Mouse (Mus musculus) kidney, postnatal 0 days (tissue): ENCODE results near the gene Dip2b. TPM values are rescaled to one million over a fixed set of nuclear protein-coding genes. Genes with fewer than 3 reads are reported as not detected.

Source experiments
- ATAC-seq: fragments of 200-750 bp; cut with Nextera tagmentation; replicated peaks from 2 replicates; pipeline ENCODE4 v1.8.0; 2017; ENCODE audit warnings: low read depth, moderate number of reproducible peaks, moderate TSS enrichment, moderate library complexity; ENCODE audit not compliant: low FRiP score
- DNase-seq: peaks from one replicate; pipeline ENCODE4 v3.0.0-alpha.2; 2016; ENCODE audit warnings: low spot score
- H3K27ac ChIP-seq: fragments of 300-500 bp; sonication (generic); 2 replicates; pipeline ENCODE4 v1.5.1; 2014; ENCODE audit warnings: mild to moderate bottlenecking
- H3K27me3 ChIP-seq: fragments of 300-500 bp; sonication (generic); 2 replicates; pipeline ENCODE4 v1.6.1; 2014; ENCODE audit warnings: low read length, mixed read lengths; ENCODE audit not compliant: insufficient read depth
- H3K36me3 ChIP-seq: fragments of 300-500 bp; sonication (generic); 2 replicates; pipeline ENCODE4 v1.6.1; 2014; ENCODE audit warnings: low read length, mixed read lengths; ENCODE audit not compliant: insufficient read depth
- H3K4me1 ChIP-seq: fragments of 300-500 bp; sonication (generic); replicated peaks from 2 replicates; pipeline ENCODE4 v1.6.1; 2014; ENCODE audit warnings: antibody characterized with exemption, low read length, mixed read lengths; ENCODE audit not compliant: insufficient read depth
- H3K4me2 ChIP-seq: fragments of 300-500 bp; sonication (generic); 2 replicates; pipeline ENCODE4 v1.6.1; 2014; ENCODE audit warnings: mild to moderate bottlenecking, low read length, moderate library complexity, mixed read lengths
- H3K4me3 ChIP-seq: fragments of 300-500 bp; sonication (generic); replicated peaks from 2 replicates; pipeline ENCODE4 v1.5.1; 2014; ENCODE audit warnings: low read depth, low read length
- H3K9ac ChIP-seq: fragments of 300-500 bp; sonication (generic); 2 replicates; pipeline ENCODE4 v1.6.1; 2014; ENCODE audit warnings: low read depth, low read length
- H3K9me3 ChIP-seq: fragments of 300-500 bp; sonication (generic); replicated peaks from 2 replicates; pipeline ENCODE4 v1.6.1; 2016; ENCODE audit warnings: low read length, inconsistent platforms, mixed read lengths
- CTCF ChIP-seq: IDR thresholded peaks from 2 replicates; pipeline ENCODE4 v1.5.1; 2016; ENCODE audit warnings: antibody characterized with exemption, low read depth, mild to moderate bottlenecking, moderate library complexity
- WGBS: fragments of 180-500 bp; shearing (Covaris S2); extraction: QIAGEN DNeasy Blood & Tissue Kit; methylation state at CpG from one replicate; pipeline ENCODE4 v1.1.7; 2014; 5-methylcytosine and 5-hydroxymethylcytosine counted together
- polyA plus RNA-seq: library from polyadenylated mRNA; unstranded; fragments of >200 nt; fragmentation: Nextera tagmentation; extraction: Ambion mirVana; gene quantifications from 2 replicates; pipeline ENCODE4 v1.2.1, GENCODE M21; 2015

The Dip2b gene
- polyA plus RNA-seq, 1 experiment from 2014 or later, result 4.9 TPM

DNA sequence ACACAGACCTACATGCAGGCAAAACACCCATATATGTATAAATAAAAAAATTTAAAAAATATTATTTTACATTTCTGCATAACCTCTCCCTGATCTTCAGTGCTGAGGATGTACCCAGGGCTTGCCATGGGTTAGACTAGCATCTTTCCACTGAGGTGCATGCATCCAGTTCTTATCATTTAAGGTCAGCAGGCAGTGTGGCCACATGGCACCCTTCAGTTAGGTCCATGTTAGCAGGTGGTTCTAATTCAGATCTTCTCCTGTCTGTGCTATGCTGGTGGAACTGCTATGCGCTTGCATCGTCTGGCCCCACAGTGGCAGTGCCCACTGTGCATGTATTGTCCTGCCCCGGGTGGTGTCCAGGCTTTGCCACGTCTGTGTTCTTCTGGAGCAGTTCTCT, 37.9 kb downstream of the Dip2b start:
- DNase-seq, result no peak
- H3K9me3 ChIP-seq, result no peaks in the 10 kb centered on the region
- no peak for TF ChIP-seq CTCF
- ATAC-seq, result no peak
- no peak overlapping the region for H3K4me3 ChIP-seq
- 77% methylated on average over 4 of the region's 4 CpGs for WGBS
- no peak overlapping the region; the same call in 1 of the 2 replicates for H3K27ac ChIP-seq
- H3K4me2 ChIP-seq, result no peak overlapping the region
- no peaks in the 10 kb centered on the region for H3K36me3 ChIP-seq
- H3K4me1 ChIP-seq, result peaks cover 11% of the 10 kb centered on the region
- no peak overlapping the region for H3K9ac ChIP-seq
- no peaks in the 10 kb centered on the region for H3K27me3 ChIP-seq

DNA sequence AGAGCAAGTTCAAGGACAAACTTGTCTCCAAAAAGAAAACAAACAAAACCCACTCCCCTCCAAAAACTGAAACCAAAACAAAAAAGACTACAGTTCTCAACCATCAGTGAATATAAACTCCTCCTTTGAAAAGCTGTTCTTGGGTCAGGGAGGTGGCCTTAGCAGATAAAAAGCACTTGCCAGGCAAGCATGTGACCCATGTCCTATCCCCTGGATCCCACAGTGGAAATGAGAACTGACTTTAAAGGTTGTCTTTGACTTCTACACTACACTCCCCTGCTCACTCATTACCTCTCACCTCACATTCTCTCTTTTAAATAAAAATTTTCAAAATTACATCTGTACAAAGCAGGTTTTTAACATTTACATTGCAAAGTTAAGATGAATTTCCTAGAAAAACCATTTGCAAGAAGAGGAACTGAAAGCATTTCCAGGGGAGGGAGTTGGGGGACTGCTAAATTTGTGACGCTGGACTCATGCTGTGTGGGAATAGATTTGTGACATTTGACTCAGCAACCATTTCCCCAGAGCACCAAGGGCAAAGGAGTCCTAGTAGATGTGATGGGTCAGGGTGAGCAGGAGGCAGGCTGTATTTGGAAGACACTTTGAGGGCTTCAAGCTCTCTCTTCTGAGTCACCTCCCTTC, 42.5 kb downstream of the Dip2b start:
- Histone ChIP-seq H3K9ac (no peak overlapping the region), H3K4me3 (no peak overlapping the region), H3K4me2 (no peak overlapping the region), H3K4me1 (peaks cover 9% of the 10 kb centered on the region), H3K36me3 (no peaks in the 10 kb centered on the region), H3K9me3 (no peaks in the 10 kb centered on the region), H3K27me3 (no peaks in the 10 kb centered on the region), H3K27ac (no peak overlapping the region)
- WGBS, result 53% methylated on average over 1 of the region's 1 CpGs
- TF ChIP-seq CTCF, result no peak
- ATAC-seq (no peak), DNase-seq (no peak)

DNA sequence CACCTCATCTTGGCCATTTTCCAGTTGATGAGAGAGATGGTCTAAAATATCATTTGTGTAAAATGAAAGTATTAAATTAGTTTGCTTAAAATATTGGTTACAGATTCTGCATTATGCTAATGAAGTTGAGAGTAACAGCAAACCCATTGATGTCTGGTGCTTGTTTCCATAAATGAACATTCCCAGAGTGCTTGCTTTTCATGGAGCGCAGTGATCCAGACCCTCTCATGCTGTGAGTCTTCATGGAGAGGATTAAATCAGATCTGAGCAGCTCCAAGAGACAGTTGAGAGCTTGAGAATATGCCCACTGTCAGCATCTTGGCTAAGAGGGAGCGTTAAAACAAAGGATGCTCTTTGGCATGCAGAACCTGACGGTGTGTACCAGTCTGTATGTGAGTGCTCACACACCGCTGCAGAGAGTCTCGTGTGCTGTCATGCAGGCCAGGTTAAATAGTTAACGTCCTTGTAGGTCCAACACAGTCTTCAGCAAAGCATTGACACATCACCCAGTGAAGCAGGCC, 43.1 kb downstream of the Dip2b start:
- H3K4me1 ChIP-seq, result peaks cover 9% of the 10 kb centered on the region
- DNase-seq (no peak), ATAC-seq (no peak)
- no peaks in the 10 kb centered on the region for H3K36me3 ChIP-seq
- no peak overlapping the region for H3K4me3 ChIP-seq
- no peak for TF ChIP-seq CTCF
- no peaks in the 10 kb centered on the region for H3K27me3 ChIP-seq
- WGBS, result 66% methylated on average over 6 of the region's 6 CpGs
- H3K27ac ChIP-seq, result no peak overlapping the region
- H3K4me2 ChIP-seq, result no peak overlapping the region
- H3K9me3 ChIP-seq, result no peaks in the 10 kb centered on the region
- H3K9ac ChIP-seq, result no peak overlapping the region

DNA sequence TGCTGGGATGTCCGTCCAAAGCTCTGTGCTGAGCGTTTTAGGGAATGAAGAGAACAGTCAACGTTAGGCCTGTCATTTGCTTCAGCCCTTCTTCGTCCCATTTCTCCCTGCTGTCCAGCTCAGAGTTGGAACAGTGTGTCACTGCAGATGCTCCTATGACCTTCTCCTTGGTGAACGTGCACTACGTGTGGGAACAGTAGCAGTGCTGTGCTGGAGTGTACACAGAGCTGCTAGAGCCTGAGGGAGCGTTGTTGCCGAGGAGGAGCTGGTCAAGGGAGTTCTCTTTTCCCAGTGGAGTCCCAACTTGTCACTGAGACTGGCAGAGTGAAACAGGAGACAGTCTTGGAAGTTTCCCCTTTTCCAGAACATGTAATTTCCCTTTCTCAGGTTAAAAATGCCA, 43.6 kb downstream of the Dip2b start:
- Histone ChIP-seq H3K27me3 (no peaks in the 10 kb centered on the region), H3K27ac (no peak overlapping the region), H3K36me3 (no peaks in the 10 kb centered on the region), H3K9ac (no peak overlapping the region), H3K4me2 (no peak overlapping the region), H3K4me3 (no peak overlapping the region), H3K4me1 (peaks cover 9% of the 10 kb centered on the region), H3K9me3 (no peaks in the 10 kb centered on the region)
- DNase-seq (no peak), ATAC-seq (no peak)
- no peak for TF ChIP-seq CTCF
- WGBS, result 51% methylated on average over 8 of the region's 8 CpGs

DNA sequence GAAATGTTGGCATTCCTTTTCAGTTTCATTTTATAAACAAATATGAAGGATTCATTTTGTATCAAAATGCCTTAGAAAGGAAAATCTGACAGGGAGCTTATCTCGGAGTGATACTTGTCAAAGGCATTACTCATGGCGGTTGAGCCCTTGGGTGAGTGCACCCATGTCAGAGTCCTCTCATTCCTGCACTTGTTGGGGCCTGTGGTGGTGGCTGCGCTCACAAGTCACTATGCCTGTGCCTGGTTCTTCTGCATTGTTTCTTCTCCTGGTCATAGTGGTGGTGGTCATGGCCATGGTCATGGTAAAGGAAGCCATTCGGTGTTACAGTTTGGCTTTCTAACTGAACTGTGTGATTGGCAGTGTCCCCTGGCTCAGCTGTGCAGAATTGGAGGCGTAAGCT, 44.3 kb downstream of the Dip2b start:
- Histone ChIP-seq H3K4me3 (no peak overlapping the region), H3K27ac (no peak overlapping the region), H3K4me2 (no peak overlapping the region), H3K9me3 (no peaks in the 10 kb centered on the region), H3K9ac (no peak overlapping the region), H3K4me1 (peaks cover 9% of the 10 kb centered on the region), H3K36me3 (no peaks in the 10 kb centered on the region), H3K27me3 (no peaks in the 10 kb centered on the region)
- no peak for ATAC-seq
- 95% methylated on average over 5 of the region's 5 CpGs for WGBS
- no peak for DNase-seq
- no peak for TF ChIP-seq CTCF

DNA sequence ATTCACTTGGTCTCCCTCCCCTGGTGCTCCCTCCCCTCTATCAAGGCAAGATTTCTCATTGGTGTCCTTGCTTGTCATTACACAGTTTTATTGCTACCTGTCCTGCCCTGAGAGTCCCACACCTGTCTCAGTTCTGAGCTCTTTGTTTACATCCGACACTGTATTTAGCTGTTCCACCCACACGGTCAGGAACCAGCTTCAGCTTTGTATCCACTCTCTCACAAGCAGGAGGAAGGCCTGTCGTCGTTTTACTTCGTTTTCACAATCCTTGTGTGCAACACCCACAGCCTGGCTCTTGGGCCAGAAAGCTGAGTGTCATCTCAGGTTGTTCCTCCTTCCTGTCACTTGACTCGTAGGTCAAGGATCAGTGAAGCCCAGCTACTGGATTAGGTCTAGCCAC, 45.4 kb downstream of the Dip2b start:
- H3K36me3 ChIP-seq, result no peaks in the 10 kb centered on the region
- 45% methylated on average over 6 of the region's 6 CpGs for WGBS
- DNase-seq (no peak), ATAC-seq (no peak)
- no peak overlapping the region for H3K4me3 ChIP-seq
- H3K27ac ChIP-seq, result no peak overlapping the region
- peaks cover 9% of the 10 kb centered on the region for H3K4me1 ChIP-seq
- no peaks in the 10 kb centered on the region for H3K27me3 ChIP-seq
- H3K4me2 ChIP-seq, result no peak overlapping the region
- H3K9me3 ChIP-seq, result no peaks in the 10 kb centered on the region
- H3K9ac ChIP-seq, result no peak overlapping the region
- TF ChIP-seq CTCF, result no peak

DNA sequence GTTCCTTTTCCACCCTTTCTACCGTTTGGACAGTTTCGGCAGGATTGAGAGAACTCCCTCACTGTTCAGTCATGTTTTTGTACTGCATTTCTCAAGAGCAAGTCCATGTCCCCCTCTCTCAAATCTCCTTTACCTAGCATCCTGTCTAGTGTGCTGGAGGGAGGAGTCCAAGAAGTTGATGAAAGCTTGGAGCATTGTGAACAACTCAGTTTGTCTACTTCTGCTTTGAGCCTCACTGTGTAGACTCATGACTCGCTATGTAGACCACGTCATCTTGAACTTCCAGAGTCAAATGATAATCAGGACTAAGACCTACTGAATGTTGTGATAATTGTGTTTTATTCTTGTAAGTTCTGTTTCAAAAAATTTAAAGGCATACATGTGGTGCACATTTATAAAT, 46.4 kb downstream of the Dip2b start:
- WGBS, result 59% methylated on average over 4 of the region's 4 CpGs
- H3K27ac ChIP-seq, result no peak overlapping the region

More for the DNA sequence above, 46.4 kb downstream of the Dip2b start:
- ATAC-seq, result no peak
- no peak for DNase-seq
- Histone ChIP-seq H3K36me3 (no peaks in the 10 kb centered on the region), H3K4me2 (no peak overlapping the region), H3K9me3 (no peaks in the 10 kb centered on the region), H3K4me3 (no peak overlapping the region), H3K9ac (no peak overlapping the region), H3K4me1 (peaks cover 9% of the 10 kb centered on the region), H3K27me3 (no peaks in the 10 kb centered on the region)
- no peak for TF ChIP-seq CTCF
